Mouse (Mus musculus) liver, adult 2 months (tissue): Measurements from ENCODE around the gene Trrap. TPM values are rescaled to one million over a fixed set of nuclear protein-coding genes. Genes with fewer than 3 reads are reported as not detected.

Experiments
- DNase-seq: peaks from one replicate; pipeline ENCODE4 v3.0.0-alpha.2; 2011; ENCODE audit warnings: low read depth, low spot score; ENCODE audit errors: extremely low read depth
- H3K27ac ChIP-seq: fragments of 200-500 bp; replicated peaks from 2 replicates; pipeline ENCODE4 v1.5.1; 2012; ENCODE audit warnings: low read depth, mild to moderate bottlenecking, control low read depth, inconsistent platforms, low read length; ENCODE audit not compliant: insufficient read depth
- H3K27me3 ChIP-seq: fragments of 200-500 bp; 2 replicates; pipeline ENCODE4 v1.6.1; 2012; ENCODE audit warnings: mild to moderate bottlenecking, moderate library complexity, low read length, inconsistent platforms; ENCODE audit not compliant: control insufficient read depth, insufficient read depth
- H3K36me3 ChIP-seq: fragments of 200-500 bp; 2 replicates; pipeline ENCODE4 v1.6.1; 2012; ENCODE audit warnings: low read length, inconsistent platforms; ENCODE audit not compliant: control insufficient read depth, insufficient read depth
- H3K4me1 ChIP-seq: fragments of 200-500 bp; 2 replicates; pipeline ENCODE4 v1.6.1; 2011; ENCODE audit warnings: low read length; ENCODE audit not compliant: control insufficient read depth, insufficient read depth
- H3K4me3 ChIP-seq: fragments of 200-500 bp; 2 replicates; pipeline ENCODE4 v1.5.1; 2011; ENCODE audit warnings: low read depth, mild to moderate bottlenecking, control low read depth, low read length, moderate library complexity; ENCODE audit not compliant: insufficient read depth
- H3K79me2 ChIP-seq: fragments of 200-500 bp; 2 replicates; pipeline ENCODE4 v1.6.1; 2012; ENCODE audit warnings: inconsistent platforms, mild to moderate bottlenecking, low read length, moderate library complexity; ENCODE audit not compliant: control insufficient read depth, insufficient read depth
- H3K9ac ChIP-seq: fragments of 200-500 bp; 2 replicates; pipeline ENCODE4 v1.6.1; 2012; ENCODE audit warnings: low read depth, mild to moderate bottlenecking, control low read depth, inconsistent platforms, low read length
- CTCF ChIP-seq: fragments of 200-500 bp; IDR thresholded peaks from 2 replicates; pipeline ENCODE4 v1.5.1; 2011; ENCODE audit warnings: low read depth, low read length, control low read depth
- POLR2A ChIP-seq: fragments of 200-500 bp; IDR thresholded peaks from 2 replicates; pipeline ENCODE4 v1.6.1; 2011; ENCODE audit warnings: low read length, control low read depth; ENCODE audit not compliant: insufficient read depth; ENCODE audit errors: extremely low read depth
- WGBS: fragments of 180-500 bp; shearing (Covaris S2); methylation state at CpG from one replicate; pipeline ENCODE4 v1.1.7; 2018; 5-methylcytosine and 5-hydroxymethylcytosine counted together
- polyA plus RNA-seq: library from polyadenylated mRNA; depleted of rRNA; stranded (reverse); fragments of >200 nt; gene quantifications from 2 replicates; pipeline ENCODE4 v1.2.3, GENCODE M21; 2012
- total RNA-seq: library from RNA; depleted of rRNA; stranded (reverse); fragments of >200 nt; gene quantifications from 2 replicates; pipeline ENCODE4 v1.2.3, GENCODE M21; 2014

Trrap gene
- total and polyA plus RNA-seq, 2 experiments, result 19.8 to 33.9 TPM

- H3K27me3 ChIP-seq, result no peaks in the 10 kb centered on the region
- 87% methylated on average over 11 of the region's 11 CpGs for WGBS
- H3K27ac ChIP-seq, result no peak overlapping the region
- no peak for DNase-seq
- peaks cover 5% of the 10 kb centered on the region; the same call in 1 of the 2 replicates for H3K4me1 ChIP-seq
- H3K9ac ChIP-seq, result no peak overlapping the region
- TF ChIP-seq POLR2A (no peak), CTCF (no peak)
- H3K79me2 ChIP-seq, result peaks cover 13% of the 10 kb centered on the region; the same call in 1 of the 2 replicates
- H3K36me3 ChIP-seq, result no peaks in the 10 kb centered on the region; the same call in 1 of the 2 replicates
- no peak overlapping the region for H3K4me3 ChIP-seq
Measured at GRCm38 (mm10) chr5:144766646-144767045, 886 bp upstream of the Trrap start.

GRCm38 (mm10) chr5:144767911-144768841 lies 644 bp downstream of the Trrap start:
- DNase-seq, result peak; percentile 73
- Histone ChIP-seq H3K4me3 (peak overlapping the region; percentile 86), H3K27ac (peak overlapping the region; percentile 97), H3K4me1 (peaks cover 5% of the 10 kb centered on the region; the same call in 1 of the 2 replicates), H3K27me3 (no peaks in the 10 kb centered on the region), H3K36me3 (peaks cover 4% of the 10 kb centered on the region), H3K79me2 (peaks cover 13% of the 10 kb centered on the region; the same call in 1 of the 2 replicates), H3K9ac (peak overlapping the region; percentile 95)
- peak; percentile 80; the same call in 1 of the 2 replicates for TF ChIP-seq POLR2A
- peak; percentile 71 for TF ChIP-seq CTCF
- under 1% methylated on average over 92 of the region's 92 CpGs for WGBS

- H3K36me3 ChIP-seq, result peaks cover 7% of the 10 kb centered on the region
- no peak for DNase-seq
- H3K4me1 ChIP-seq, result peaks cover 5% of the 10 kb centered on the region; the same call in 1 of the 2 replicates
- no peak overlapping the region for H3K27ac ChIP-seq
- H3K27me3 ChIP-seq, result no peaks in the 10 kb centered on the region
- TF ChIP-seq CTCF (no peak), POLR2A (no peak)
- H3K4me3 ChIP-seq, result peak overlapping the region; percentile 86
- 12% methylated on average over 8 of the region's 8 CpGs for WGBS
- peak overlapping the region; percentile 95 for H3K9ac ChIP-seq
- peaks cover 13% of the 10 kb centered on the region; the same call in 1 of the 2 replicates for H3K79me2 ChIP-seq
Measured at GRCm38 (mm10) chr5:144769067-144769482, 1.5 kb downstream of the Trrap start.

- 94% methylated on average over 6 of the region's 6 CpGs for WGBS
- H3K27ac ChIP-seq, result no peak overlapping the region
- H3K4me3 ChIP-seq, result no peak overlapping the region
- H3K9ac ChIP-seq, result no peak overlapping the region
- DNase-seq, result no peak
- H3K36me3 ChIP-seq, result peaks cover 20% of the 10 kb centered on the region
- peaks cover 5% of the 10 kb centered on the region; the same call in 1 of the 2 replicates for H3K4me1 ChIP-seq
- H3K27me3 ChIP-seq, result no peaks in the 10 kb centered on the region
- peaks cover 13% of the 10 kb centered on the region; the same call in 1 of the 2 replicates for H3K79me2 ChIP-seq
- TF ChIP-seq POLR2A, result no peak
- 0 out of 2 replicates have a peak, but pooled peaks have one; percentile 1 for TF ChIP-seq CTCF
Measured at GRCm38 (mm10) chr5:144773231-144773630, 5.7 kb downstream of the Trrap start.

- WGBS, result 83% methylated on average over 8 of the region's 8 CpGs
- H3K9ac ChIP-seq, result no peak overlapping the region
- H3K27ac ChIP-seq, result no peak overlapping the region
- TF ChIP-seq POLR2A (no peak), CTCF (no peak)
- peaks cover 50% of the 10 kb centered on the region for H3K36me3 ChIP-seq
- H3K4me3 ChIP-seq, result no peak overlapping the region
- H3K79me2 ChIP-seq, result no peaks in the 10 kb centered on the region
- DNase-seq, result no peak
- no peaks in the 10 kb centered on the region for H3K27me3 ChIP-seq
- H3K4me1 ChIP-seq, result no peaks in the 10 kb centered on the region
Measured at GRCm38 (mm10) chr5:144780654-144781053, 13.1 kb downstream of the Trrap start.

- Histone ChIP-seq H3K27me3 (no peaks in the 10 kb centered on the region), H3K79me2 (no peaks in the 10 kb centered on the region), H3K9ac (no peak overlapping the region), H3K27ac (no peak overlapping the region), H3K4me1 (peaks cover 6% of the 10 kb centered on the region; the same call in 1 of the 2 replicates), H3K36me3 (peaks cover 48% of the 10 kb centered on the region), H3K4me3 (no peak overlapping the region)
- no peak for DNase-seq
- TF ChIP-seq POLR2A (no peak), CTCF (no peak)
- WGBS, result 97% methylated on average over 18 of the region's 18 CpGs
Measured at GRCm38 (mm10) chr5:144786464-144786863, 18.9 kb downstream of the Trrap start.
